Comparison of ENCODE assay signal across 10 mouse cellular contexts in the genomic region with DNA sequence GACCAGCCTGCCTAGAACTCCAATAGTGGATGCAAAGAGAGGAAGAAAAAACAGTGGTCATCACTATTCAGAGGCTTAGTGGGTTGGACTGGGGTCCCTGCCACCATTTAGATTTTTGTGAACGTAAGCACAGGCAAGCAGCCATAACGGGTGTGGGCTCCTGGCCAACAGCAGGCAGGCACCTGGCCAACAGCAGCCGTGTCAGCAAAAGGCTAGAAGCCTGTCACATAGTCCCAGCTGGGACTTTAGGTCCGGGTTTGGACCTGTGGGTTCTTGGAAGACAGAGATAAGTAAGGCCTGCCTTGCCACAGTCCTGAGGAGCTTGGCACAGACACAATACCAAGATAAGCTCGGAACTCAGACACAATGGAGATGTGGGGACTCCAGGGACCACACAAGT.
DNase-seq lines count a peak whose midpoint lies in the region; ATAC-seq and TF ChIP-seq lines count a peak whose summit lies in the region.
"Had no signal": no experiment of that assay in that cellular context is flagged by ENCODE, and none has a peak within 500 bp of the region (broad histone marks: within the 10 kb centered on the region; RNA-seq: fewer than 3 reads in every experiment).

No protein-coding gene starts in this region.

- no peaks in the 10 kb centered on the region for H3K9me3 ChIP-seq in forebrain, postnatal 0 days (ENCODE audit: low read length)
- no peaks in the 10 kb centered on the region for H3K9me3 ChIP-seq in forebrain, embryonic 12.5 days
- H3K9me3 ChIP-seq in limb, embryonic 14.5 days (ENCODE audit: control insufficient read depth, low read length), result no peaks in the 10 kb centered on the region
- H3K9me3 ChIP-seq in limb, embryonic 10.5 days (replicated peaks), result no peaks in the 10 kb centered on the region
- H3K9me3 ChIP-seq: embryonic facial prominence, embryonic 13.5 days; midbrain, embryonic 13.5 days had no signal

- 0 out of 2 replicates have a peak, but pooled peaks have one; percentile 8 for ATAC-seq in forebrain, postnatal 0 days
- ATAC-seq in forebrain, embryonic 12.5 days (ENCODE audit: low FRiP score), result no peak
- no peak for ATAC-seq in limb, embryonic 14.5 days (ENCODE audit: low FRiP score, low read depth)
- ATAC-seq in common myeloid progenitor, adult 5-6 weeks (replicated peaks; ENCODE audit: low read depth, poor library complexity, severe bottlenecking), result peak; percentile 56
- ATAC-seq in monocyte, adult 5-6 weeks (replicated peaks; ENCODE audit: insufficient number of reproducible peaks, low FRiP score, low TSS enrichment, poor library complexity, severe bottlenecking), result no peak
- ATAC-seq: midbrain, embryonic 13.5 days had no signal

- WGBS in forebrain, postnatal 0 days, result 21% methylated on average over 5 of the region's 5 CpGs
- 59% methylated on average over 5 of the region's 5 CpGs for WGBS in forebrain, embryonic 12.5 days
- 31% methylated on average over 5 of the region's 5 CpGs for WGBS in limb, embryonic 14.5 days
- WGBS in limb, embryonic 10.5 days, result 85% methylated on average over 5 of the region's 5 CpGs

- no peaks in the 10 kb centered on the region for H3K36me3 ChIP-seq in forebrain, postnatal 0 days (ENCODE audit: insufficient read depth)
- H3K36me3 ChIP-seq in forebrain, embryonic 12.5 days (replicated peaks), result no peaks in the 10 kb centered on the region
- no peaks in the 10 kb centered on the region for H3K36me3 ChIP-seq in limb, embryonic 14.5 days (ENCODE audit: control insufficient read depth, insufficient read depth, low read length)
- H3K36me3 ChIP-seq in limb, embryonic 10.5 days, result no peaks in the 10 kb centered on the region
- H3K36me3 ChIP-seq: embryonic facial prominence, embryonic 13.5 days; midbrain, embryonic 13.5 days had no signal

- 0 out of 2 replicates have a peak, but pooled peaks cover 3% of the 10 kb centered on the region for H3K4me1 ChIP-seq in forebrain, postnatal 0 days (ENCODE audit: insufficient read depth)
- H3K4me1 ChIP-seq in forebrain, embryonic 12.5 days, result peaks cover 4% of the 10 kb centered on the region; the same call in 1 of the 2 replicates
- 0 out of 2 replicates have a peak, but pooled peaks cover 8% of the 10 kb centered on the region for H3K4me1 ChIP-seq in limb, embryonic 14.5 days (ENCODE audit: control insufficient read depth, insufficient read depth, low read length)
- H3K4me1 ChIP-seq in limb, embryonic 10.5 days, result peaks cover 18% of the 10 kb centered on the region

- DNase-seq in forebrain, postnatal 0 days, result peak; percentile 58
- peak; percentile 12 for DNase-seq in limb, embryonic 14.5 days (ENCODE audit: low spot score)
- no peak for DNase-seq in limb, embryonic 10.5 days (ENCODE audit: low spot score)
- peak; percentile 67 for DNase-seq in kidney, postnatal 10 days
- DNase-seq in layer of hippocampus, adult 8-10 months (ENCODE audit: low spot score in 2 of 2), result no peak

- H3K27me3 ChIP-seq in forebrain, postnatal 0 days (ENCODE audit: insufficient read depth, low read length), result no peaks in the 10 kb centered on the region
- no peaks in the 10 kb centered on the region for H3K27me3 ChIP-seq in forebrain, embryonic 12.5 days
- H3K27me3 ChIP-seq in limb, embryonic 14.5 days (ENCODE audit: control insufficient read depth, insufficient read depth, low read length), result no peaks in the 10 kb centered on the region
- H3K27me3 ChIP-seq in limb, embryonic 10.5 days (ENCODE audit: low read depth, poor library complexity, severe bottlenecking), result peaks cover 3% of the 10 kb centered on the region; the same call in 1 of the 2 replicates
- H3K27me3 ChIP-seq: embryonic facial prominence, embryonic 13.5 days; midbrain, embryonic 13.5 days had no signal

- no peak overlapping the region for H3K4me3 ChIP-seq in forebrain, postnatal 0 days (ENCODE audit: low read depth, low read length)
- no peak overlapping the region for H3K4me3 ChIP-seq in forebrain, embryonic 12.5 days (replicated peaks)
- H3K4me3 ChIP-seq in limb, embryonic 14.5 days (replicated peaks; ENCODE audit: low read length), result no peak overlapping the region
- H3K4me3 ChIP-seq in limb, embryonic 10.5 days, result no peak overlapping the region
- H3K4me3 ChIP-seq: embryonic facial prominence, embryonic 13.5 days; midbrain, embryonic 13.5 days had no signal

- TF ChIP-seq POLR2A in limb, embryonic 14.5 days (IDR thresholded peaks at IDR 0.05; ENCODE audit: borderline replicate concordance, extremely low read depth, insufficient read depth, insufficient read length), result no peak

- H3K27ac ChIP-seq in forebrain, postnatal 0 days (ENCODE audit: low read depth, low read length), result no peak overlapping the region
- H3K27ac ChIP-seq in forebrain, embryonic 12.5 days, result no peak overlapping the region
- no peak overlapping the region for H3K27ac ChIP-seq in limb, embryonic 14.5 days (replicated peaks; ENCODE audit: low read depth, low read length)
- no peak overlapping the region for H3K27ac ChIP-seq in limb, embryonic 10.5 days
- H3K27ac ChIP-seq: embryonic facial prominence, embryonic 13.5 days; midbrain, embryonic 13.5 days had no signal

- H3K4me2 ChIP-seq in forebrain, postnatal 0 days (ENCODE audit: low read depth), result no peak overlapping the region
- no peak overlapping the region for H3K4me2 ChIP-seq in forebrain, embryonic 12.5 days
- H3K4me2 ChIP-seq in limb, embryonic 14.5 days (replicated peaks; ENCODE audit: low read depth, low read length, severe bottlenecking), result no peak overlapping the region
- H3K4me2 ChIP-seq: embryonic facial prominence, embryonic 13.5 days; midbrain, embryonic 13.5 days had no signal

- no peak overlapping the region for H3K9ac ChIP-seq in forebrain, postnatal 0 days
- no peak overlapping the region for H3K9ac ChIP-seq in forebrain, embryonic 12.5 days
- no peak overlapping the region for H3K9ac ChIP-seq in limb, embryonic 14.5 days (ENCODE audit: low read depth, low read length, severe bottlenecking)
- H3K9ac ChIP-seq: embryonic facial prominence, embryonic 13.5 days; midbrain, embryonic 13.5 days had no signal

- TF ChIP-seq CTCF in forebrain, postnatal 0 days (IDR thresholded peaks at IDR 0.05; ENCODE audit: low read depth), result no peak

Comparison
In these comparisons a context has a peak if more than half of its experiments do, and no peak if none do; other contexts are left out.
1. ATAC-seq: peak in forebrain, postnatal 0 days (single experiment) and common myeloid progenitor, adult 5-6 weeks (single experiment); none in forebrain, embryonic 12.5 days (single experiment), limb, embryonic 14.5 days (single experiment) and monocyte, adult 5-6 weeks (single experiment).
2. DNase-seq: peak in forebrain, postnatal 0 days (single experiment), limb, embryonic 14.5 days (single experiment) and kidney, postnatal 10 days (single experiment); none in limb, embryonic 10.5 days (single experiment) and layer of hippocampus, adult 8-10 months (0 of 2).